Mouse (Mus musculus): Measurements from ENCODE around the gene Ppp1cb.

Ppp1cb gene

GRCm38 (mm10) chr5:32441336-32441735 lies 17.3 kb upstream of the Ppp1cb start:
- in situ Hi-C loops (cut with MboI; ENCODE audit: unreplicated experiment in 2 of 2) = no loop called here

- in situ Hi-C loops (cut with MboI; ENCODE audit: unreplicated experiment in 2 of 2) = no loop called here
Observed at GRCm38 (mm10) chr5:32441992-32442575, 16.6 kb upstream of the Ppp1cb start.

GRCm38 (mm10) chr5:32443906-32444305 lies 14.7 kb upstream of the Ppp1cb start:
- in situ Hi-C loops (cut with MboI; ENCODE audit: unreplicated experiment in 2 of 2) = no loop called here

GRCm38 (mm10) chr5:32445287-32445921 lies 13.2 kb upstream of the Ppp1cb start:
- in situ Hi-C loops (cut with MboI; ENCODE audit: unreplicated experiment in 2 of 2) = no loop called here

DNA sequence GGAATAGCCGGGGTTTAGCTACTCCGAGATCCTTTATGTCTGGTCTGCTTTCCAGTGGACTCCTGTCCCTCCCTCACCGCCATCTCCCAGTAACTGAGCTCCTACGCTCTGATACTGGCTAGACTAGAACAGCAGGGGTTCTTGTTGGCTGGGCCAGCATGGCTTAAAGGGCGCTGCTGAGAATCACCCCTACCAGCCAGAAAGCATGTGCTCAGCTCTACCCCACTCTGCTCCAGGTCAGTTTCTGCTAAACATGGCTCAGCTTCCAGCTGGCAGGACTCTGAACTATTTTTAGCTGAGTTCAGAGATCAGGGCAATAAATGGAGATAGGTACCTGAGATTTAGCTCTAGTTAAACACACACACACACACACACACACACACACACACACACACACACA lies 12.2 kb upstream of the Ppp1cb start:
- in situ Hi-C loops (cut with MboI; ENCODE audit: unreplicated experiment in 2 of 2) = no loop called here

GRCm38 (mm10) chr5:32446810-32447209 lies 11.8 kb upstream of the Ppp1cb start:
- in situ Hi-C loops (cut with MboI; ENCODE audit: unreplicated experiment in 2 of 2) = no loop called here

DNA sequence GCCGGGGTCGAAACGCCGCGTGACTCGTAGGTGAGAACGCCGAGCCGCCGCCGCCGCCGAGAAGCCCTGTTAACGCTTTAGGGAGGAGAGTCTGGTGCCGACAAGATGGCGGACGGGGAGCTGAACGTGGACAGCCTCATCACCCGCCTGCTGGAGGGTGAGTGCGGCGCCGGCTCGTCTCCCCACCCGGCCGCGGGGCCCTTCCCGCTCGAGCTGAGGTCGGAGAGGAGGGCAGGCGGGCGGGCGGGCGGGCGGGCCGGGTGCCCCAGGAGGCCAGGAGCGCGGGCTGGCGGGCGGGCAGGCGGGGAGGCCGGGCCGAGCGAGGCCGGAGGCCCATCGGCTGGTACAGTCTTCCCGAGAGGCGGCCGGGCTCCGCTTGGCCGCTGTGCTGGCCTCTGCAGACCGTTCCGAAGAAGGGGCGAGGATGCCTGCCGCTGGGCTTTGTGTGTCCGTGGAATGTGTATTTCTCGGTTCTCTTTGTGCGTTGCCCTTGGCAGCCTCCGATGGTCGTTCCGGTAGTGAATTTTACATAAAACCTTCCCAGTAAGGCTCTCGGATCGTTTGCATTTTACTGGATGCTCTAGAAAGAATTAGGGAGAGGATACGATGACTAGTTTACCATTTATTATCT lies 723 bp downstream of the Ppp1cb start:
- in situ Hi-C loops (cut with MboI; ENCODE audit: unreplicated experiment in 2 of 2) = loop anchor here (5.0 kb wide), 1 partner anchor 47 kb away; no protein-coding TSS in a partner anchor

DNA sequence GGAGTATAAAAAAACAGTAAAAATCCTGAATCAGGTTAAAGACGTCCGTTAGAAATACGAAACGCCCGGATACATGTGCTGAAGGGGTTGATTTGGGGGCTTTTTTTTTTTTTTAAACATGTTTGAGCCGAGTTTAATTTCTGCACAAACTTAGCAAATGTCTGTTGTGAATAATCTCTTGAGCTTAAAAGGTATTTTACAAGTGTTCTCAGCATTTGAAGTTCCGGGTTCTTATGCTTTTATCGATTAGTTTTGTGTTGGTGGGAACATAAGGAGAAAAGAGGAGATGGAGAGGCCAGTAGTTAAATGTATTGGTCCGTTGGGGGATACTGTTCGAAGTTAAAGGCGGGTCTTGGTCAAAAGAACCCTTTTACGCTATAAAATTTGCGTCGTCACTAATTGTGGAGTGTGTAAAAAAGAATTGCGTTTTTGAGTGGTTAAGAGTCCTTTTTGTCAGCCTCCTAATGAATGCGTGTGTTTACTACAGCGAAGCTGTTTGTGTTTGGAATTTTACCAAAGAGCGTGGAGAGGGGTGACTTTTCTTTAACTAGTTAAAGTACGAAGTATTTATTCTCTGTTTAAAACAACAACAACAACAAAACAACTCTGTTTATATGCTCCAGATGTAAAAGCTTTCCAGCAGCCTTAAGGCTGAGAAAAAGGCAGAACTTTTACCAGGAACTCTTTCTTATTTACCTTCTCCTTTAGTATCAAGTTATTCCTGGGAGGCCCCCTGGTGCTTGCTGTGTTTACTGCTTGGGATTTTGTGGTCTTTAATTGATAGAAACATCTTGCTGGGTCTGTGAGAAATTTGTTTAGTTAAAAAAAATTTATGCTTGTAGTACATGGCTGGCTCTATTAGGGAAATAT lies 1.5 kb downstream of the Ppp1cb start:
- in situ Hi-C loops (cut with MboI; ENCODE audit: unreplicated experiment in 2 of 2) = loop anchor here (5.0 kb wide), 3 partner anchors 48 to 123 kb away; no protein-coding TSS in a partner anchor

DNA sequence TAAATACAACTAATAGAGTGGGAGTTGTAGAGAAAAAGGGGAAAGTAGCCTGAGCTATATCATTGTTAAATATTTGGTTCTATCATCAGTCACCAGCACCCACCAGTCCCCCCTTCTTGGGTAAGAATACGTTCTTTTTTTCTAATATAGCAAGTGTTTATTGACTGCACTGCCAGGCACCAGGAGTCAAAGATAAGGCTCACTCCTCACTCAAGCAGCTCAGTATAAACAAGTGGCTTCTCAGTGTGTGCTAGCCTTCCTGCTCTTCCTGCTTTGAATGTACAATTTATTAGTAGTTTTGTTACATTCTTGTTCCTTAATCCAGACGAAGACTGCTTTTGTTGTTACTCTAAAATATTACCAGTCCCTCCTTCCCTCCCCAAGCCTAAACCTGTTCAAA lies 2.3 kb downstream of the Ppp1cb start:
- in situ Hi-C loops (cut with MboI; ENCODE audit: unreplicated experiment in 2 of 2) = loop anchor here (5.0 kb wide), 2 partner anchors 51 to 124 kb away; no protein-coding TSS in a partner anchor

DNA sequence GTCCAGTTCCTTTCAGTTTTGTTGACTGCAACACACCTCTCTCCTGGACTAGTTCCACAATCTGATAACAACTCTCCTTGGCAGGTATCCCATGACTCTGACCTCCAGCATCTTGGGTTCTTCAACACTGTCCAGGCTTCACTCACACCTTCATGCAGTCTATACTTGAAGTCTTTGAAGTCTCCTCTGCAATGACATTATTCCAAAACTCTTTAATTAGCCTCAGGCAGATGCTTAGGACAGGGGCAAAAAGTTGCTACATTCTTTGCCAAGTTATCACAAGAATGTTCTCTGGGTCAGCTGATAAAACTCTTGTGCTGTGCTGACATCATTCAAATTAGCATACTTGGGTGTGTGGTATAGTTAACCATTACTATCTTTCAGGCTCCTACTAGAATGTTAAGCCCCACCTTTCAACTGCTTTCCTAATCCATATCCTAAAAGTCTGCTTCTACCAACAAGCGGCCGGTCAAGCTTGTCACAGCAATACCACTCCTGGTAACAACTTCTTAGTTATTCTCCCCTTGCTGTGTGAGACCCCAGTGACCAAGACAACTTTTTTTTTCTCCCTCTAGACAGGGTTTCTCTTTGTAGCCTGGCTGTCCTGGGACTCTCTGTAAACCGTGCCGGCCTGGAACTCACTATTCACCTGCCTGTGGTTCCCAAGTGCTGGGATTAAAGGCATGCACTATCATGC lies 13.8 kb downstream of the Ppp1cb start:
- in situ Hi-C loops (cut with MboI; ENCODE audit: unreplicated experiment in 2 of 2) = no loop called here

DNA sequence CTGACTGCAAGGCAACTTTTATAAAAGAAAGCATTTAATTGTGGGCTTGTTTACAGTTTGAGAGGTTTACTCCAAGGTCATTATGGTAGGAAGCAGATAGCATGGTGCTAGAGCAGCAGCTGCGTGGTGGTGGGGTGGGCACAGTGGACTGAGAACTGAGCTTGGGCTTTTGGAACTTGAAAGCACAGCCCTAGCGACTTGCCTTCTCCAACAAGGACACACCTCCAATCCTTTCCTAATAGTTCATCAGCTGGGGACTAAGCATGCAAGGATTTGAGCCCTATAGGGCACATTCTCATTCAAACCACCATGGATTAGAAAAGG lies 14.3 kb downstream of the Ppp1cb start:
- in situ Hi-C loops (cut with MboI; ENCODE audit: unreplicated experiment in 2 of 2) = no loop called here

DNA sequence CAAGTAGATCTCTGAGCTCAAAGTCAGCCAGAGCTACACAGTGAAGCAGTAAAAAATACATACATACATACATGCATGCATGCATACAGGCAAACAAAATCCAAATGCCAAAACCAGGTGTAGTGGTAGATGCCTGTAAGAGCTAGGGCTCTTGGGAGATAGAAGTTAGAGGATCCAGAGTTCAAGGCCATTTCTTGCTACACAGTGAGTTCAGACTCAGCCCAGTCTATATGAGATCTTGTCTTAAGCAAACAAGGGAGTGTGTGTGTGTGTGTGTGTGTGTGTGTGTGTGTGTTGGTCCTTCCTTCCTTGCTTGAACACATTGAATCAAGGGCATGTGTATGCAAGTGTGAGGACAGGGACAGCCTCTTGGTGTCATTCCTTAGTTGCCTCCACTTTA lies 17.9 kb downstream of the Ppp1cb start:
- in situ Hi-C loops (cut with MboI; ENCODE audit: unreplicated experiment in 2 of 2) = no loop called here

DNA sequence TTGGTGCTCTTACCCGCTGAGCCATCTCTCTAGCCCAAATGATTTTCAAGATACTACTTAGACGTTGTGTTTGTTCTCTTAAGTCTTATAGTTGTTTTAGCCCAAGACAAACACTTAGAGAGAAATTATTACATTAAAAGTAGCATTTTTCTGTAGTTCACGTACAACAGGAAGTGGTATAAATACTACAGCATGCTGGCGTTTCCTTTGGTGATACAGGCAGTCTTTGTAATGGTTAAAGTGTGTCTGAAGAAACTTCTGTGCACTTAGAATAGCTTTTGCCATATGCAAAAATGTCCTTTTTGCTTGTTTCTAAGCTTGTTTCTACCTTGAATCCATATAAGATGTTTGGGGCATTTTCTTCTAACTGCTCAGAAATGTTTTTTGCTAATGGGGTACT lies 20.3 kb downstream of the Ppp1cb start:
- in situ Hi-C loops (cut with MboI; ENCODE audit: unreplicated experiment in 2 of 2) = no loop called here

DNA sequence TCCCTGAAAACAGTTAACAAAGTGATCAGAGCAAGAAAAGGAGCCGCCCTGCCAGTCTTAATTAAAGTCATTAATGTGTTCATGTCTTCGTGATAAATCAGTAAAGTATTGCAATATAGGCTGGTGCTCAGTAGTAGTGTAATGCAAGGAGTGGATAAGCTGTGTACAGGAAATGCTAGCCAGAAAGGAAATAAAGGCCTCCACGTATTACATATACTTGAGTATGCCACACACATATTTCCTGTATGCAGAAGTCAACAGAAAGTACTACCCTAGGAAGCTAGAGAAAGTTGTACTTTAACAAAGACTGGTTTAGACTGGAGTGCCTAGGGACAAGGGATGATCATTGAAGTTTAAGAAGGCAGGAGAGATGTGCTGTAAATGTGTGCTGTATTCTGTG lies 26.8 kb downstream of the Ppp1cb start:
- in situ Hi-C loops (cut with MboI; ENCODE audit: unreplicated experiment in 2 of 2) = no loop called here

GRCm38 (mm10) chr5:32488044-32488443 lies 29.4 kb downstream of the Ppp1cb start:
- in situ Hi-C loops (cut with MboI; ENCODE audit: unreplicated experiment in 2 of 2) = no loop called here

GRCm38 (mm10) chr5:32494084-32494700 lies 35.5 kb downstream of the Ppp1cb start:
- in situ Hi-C loops (cut with MboI; ENCODE audit: unreplicated experiment in 2 of 2) = no loop called here

DNA sequence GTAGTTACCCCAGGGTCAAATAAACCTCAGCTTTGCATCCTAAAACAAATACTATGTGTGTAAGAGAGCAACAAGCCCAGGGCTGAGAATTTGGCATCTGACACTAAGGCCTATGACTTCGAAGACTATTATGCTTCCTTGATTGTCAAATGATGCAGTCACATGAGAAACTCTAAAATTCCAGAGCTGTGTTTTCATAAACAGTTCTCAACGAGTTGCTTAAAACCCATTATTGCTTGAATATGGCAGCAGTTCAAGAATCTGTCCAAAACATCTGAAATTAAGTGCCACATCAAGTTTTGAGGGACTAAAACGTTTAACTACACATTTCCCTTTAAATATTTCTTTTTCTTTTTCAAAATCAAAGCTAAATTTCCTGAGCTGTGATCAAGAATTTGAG lies 50.1 kb downstream of the Ppp1cb start:
- in situ Hi-C loops (cut with MboI; ENCODE audit: unreplicated experiment in 2 of 2) = loop anchor here (25.0 kb wide), 2 partner anchors 921 to 946 kb away; partner anchors contain the start of gene Mrpl33 (in 1 of the 2)

GRCm38 (mm10) chr5:32520381-32520780 lies 61.7 kb downstream of the Ppp1cb start:
- in situ Hi-C loops (cut with MboI; ENCODE audit: unreplicated experiment in 2 of 2) = loop anchor here (25.0 kb wide), 2 partner anchors 933 to 958 kb away; partner anchors contain the start of gene Mrpl33 (in 1 of the 2)

GRCm38 (mm10) chr5:32549449-32549848 lies 90.8 kb downstream of the Ppp1cb start:
- in situ Hi-C loops (cut with MboI; ENCODE audit: unreplicated experiment in 2 of 2) = no loop called here

- in situ Hi-C loops (cut with MboI; ENCODE audit: unreplicated experiment in 2 of 2) = loop anchor here in 1 of 2 experiments (25.0 kb wide), 1 partner anchor 1448 kb away; no protein-coding TSS in a partner anchor
Observed at GRCm38 (mm10) chr5:32564697-32565096, 106.1 kb downstream of the Ppp1cb start.

Data from v-Abl transformed pro-B cells (cell line).